Mouse (Mus musculus): Measurements from ENCODE around the gene Rnf216. TPM values are rescaled to one million over a fixed set of nuclear protein-coding genes. Genes with fewer than 3 reads are reported as not detected.
A peak's percentile ranks its signal among the peaks of the same experiment; 100 is the strongest.

The Rnf216 gene
- polyA plus RNA-seq, 1 experiment from 2014 or later = 48.0 TPM

GRCm38 (mm10) chr5:142964650-142965049 lies 148.1 kb downstream of the Rnf216 start:
- in situ Hi-C loops (cut with MboI; ENCODE audit: low pct_unique_long_range_greater_than_20kb) = no loop called here
- H3K27me3 ChIP-seq = no peaks in the 10 kb centered on the region
- ATAC-seq = no peak
- ChIA-PET POLR2A (no interaction called here), CTCF (no interaction called here)
- DNase-seq (ENCODE audit: low read depth, low spot score) = no peak
- no peak for TF ChIP-seq CTCF (IDR thresholded peaks at IDR 0.05)

GRCm38 (mm10) chr5:142963705-142964494 lies 148.9 kb downstream of the Rnf216 start:
- ChIA-PET CTCF (interaction anchor here (0.9 to 1.5 kb wide), 4 partner anchors 12 to 103 kb away, joined by 3 to 7 read pairs (median 4); no protein-coding TSS in a partner anchor), POLR2A (no interaction called here)
- no peak for ATAC-seq
- TF ChIP-seq CTCF (IDR thresholded peaks at IDR 0.05) = no peak
- in situ Hi-C loops (cut with MboI; ENCODE audit: low pct_unique_long_range_greater_than_20kb) = no loop called here
- H3K27me3 ChIP-seq = no peaks in the 10 kb centered on the region
- DNase-seq (ENCODE audit: low read depth, low spot score) = peak; percentile 92

- ATAC-seq (no peak), DNase-seq (ENCODE audit: low read depth, low spot score) (no peak)
- CTCF ChIA-PET = interaction anchor here (0.9 to 1.5 kb wide), 4 partner anchors 12 to 103 kb away, joined by 3 to 7 read pairs (median 4); no protein-coding TSS in a partner anchor
- no peak for TF ChIP-seq CTCF (IDR thresholded peaks at IDR 0.05)
- POLR2A ChIA-PET = interaction anchor here (0.6 to 1.5 kb wide), 6 partner anchors 11 to 93 kb away, joined by 3 to 5 read pairs (median 3); no protein-coding TSS in a partner anchor
- in situ Hi-C loops (cut with MboI; ENCODE audit: low pct_unique_long_range_greater_than_20kb) = no loop called here
- no peaks in the 10 kb centered on the region for H3K27me3 ChIP-seq
Measured at GRCm38 (mm10) chr5:142963003-142963704, 149.6 kb downstream of the Rnf216 start.

- ChIA-PET CTCF (interaction anchor here (0.9 to 1.5 kb wide), 4 partner anchors 13 to 104 kb away, joined by 3 to 7 read pairs (median 4); no protein-coding TSS in a partner anchor), POLR2A (interaction anchor here (0.6 to 1.5 kb wide), 6 partner anchors 11 to 94 kb away, joined by 3 to 5 read pairs (median 3); no protein-coding TSS in a partner anchor)
- no peak for TF ChIP-seq CTCF (IDR thresholded peaks at IDR 0.05)
- no peak for DNase-seq (ENCODE audit: low read depth, low spot score)
- H3K27me3 ChIP-seq = no peaks in the 10 kb centered on the region
- in situ Hi-C loops (cut with MboI; ENCODE audit: low pct_unique_long_range_greater_than_20kb) = no loop called here
- ATAC-seq = no peak
Measured at GRCm38 (mm10) chr5:142962444-142962961, 150.3 kb downstream of the Rnf216 start.

- ChIA-PET CTCF (no interaction called here), POLR2A (interaction anchor here (1.5 kb wide), 2 partner anchors 30 to 57 kb away, joined by 3 to 5 read pairs; no protein-coding TSS in a partner anchor)
- in situ Hi-C loops (cut with MboI; ENCODE audit: low pct_unique_long_range_greater_than_20kb) = no loop called here
- H3K27me3 ChIP-seq = no peaks in the 10 kb centered on the region
- no peak for DNase-seq (ENCODE audit: low read depth, low spot score)
- TF ChIP-seq CTCF (IDR thresholded peaks at IDR 0.05) = no peak
- no peak for ATAC-seq
Measured at GRCm38 (mm10) chr5:142961881-142962443, 150.8 kb downstream of the Rnf216 start.

GRCm38 (mm10) chr5:142961398-142961880 lies 151.4 kb downstream of the Rnf216 start:
- DNase-seq (ENCODE audit: low read depth, low spot score) (no peak), ATAC-seq (no peak)
- POLR2A ChIA-PET = interaction anchor here (0.6 kb wide), 1 partner anchor 89 kb away, joined by 3 read pairs; no protein-coding TSS in a partner anchor
- CTCF ChIA-PET = interaction anchor here (1.3 kb wide), 1 partner anchor 105 kb away, joined by 3 read pairs; no protein-coding TSS in a partner anchor
- in situ Hi-C loops (cut with MboI; ENCODE audit: low pct_unique_long_range_greater_than_20kb) = no loop called here
- no peaks in the 10 kb centered on the region for H3K27me3 ChIP-seq
- TF ChIP-seq CTCF (IDR thresholded peaks at IDR 0.05) = no peak

GRCm38 (mm10) chr5:142960775-142961271 lies 152.0 kb downstream of the Rnf216 start:
- POLR2A ChIA-PET = interaction anchor here (0.6 to 0.8 kb wide), 2 partner anchors 14 to 89 kb away, joined by 3 read pairs; no protein-coding TSS in a partner anchor
- ATAC-seq (no peak), DNase-seq (ENCODE audit: low read depth, low spot score) (no peak)
- in situ Hi-C loops (cut with MboI; ENCODE audit: low pct_unique_long_range_greater_than_20kb) = no loop called here
- CTCF ChIA-PET = interaction anchor here (1.3 kb wide), 1 partner anchor 105 kb away, joined by 3 read pairs; no protein-coding TSS in a partner anchor
- TF ChIP-seq CTCF (IDR thresholded peaks at IDR 0.05) = no peak
- no peaks in the 10 kb centered on the region for H3K27me3 ChIP-seq

- POLR2A ChIA-PET = interaction anchor here (0.8 kb wide), 1 partner anchor 13 kb away, joined by 3 read pairs; no protein-coding TSS in a partner anchor
- no peaks in the 10 kb centered on the region for H3K27me3 ChIP-seq
- CTCF ChIA-PET = interaction anchor here (1.3 kb wide), 2 partner anchors 77 to 106 kb away, joined by 3 read pairs; no protein-coding TSS in a partner anchor
- DNase-seq (ENCODE audit: low read depth, low spot score) = no peak
- TF ChIP-seq CTCF (IDR thresholded peaks at IDR 0.05) = no peak
- in situ Hi-C loops (cut with MboI; ENCODE audit: low pct_unique_long_range_greater_than_20kb) = no loop called here
- peak; percentile 38 for ATAC-seq
Measured at GRCm38 (mm10) chr5:142959576-142960556, 152.9 kb downstream of the Rnf216 start, which contains the start of gene Fscn1. Fscn1 (plus strand) TSS chr5:142960343.

- DNase-seq (ENCODE audit: low read depth, low spot score) (no peak), ATAC-seq (no peak)
- ChIA-PET CTCF (interaction anchor here (1.3 kb wide), 1 partner anchor 78 kb away, joined by 3 read pairs; no protein-coding TSS in a partner anchor), POLR2A (no interaction called here)
- no peaks in the 10 kb centered on the region for H3K27me3 ChIP-seq
- no peak for TF ChIP-seq CTCF (IDR thresholded peaks at IDR 0.05)
- in situ Hi-C loops (cut with MboI; ENCODE audit: low pct_unique_long_range_greater_than_20kb) = no loop called here
Measured at GRCm38 (mm10) chr5:142959156-142959555, 153.6 kb downstream of the Rnf216 start.
